ENCODE assay signal across 16 mouse cellular contexts in the genomic region with DNA sequence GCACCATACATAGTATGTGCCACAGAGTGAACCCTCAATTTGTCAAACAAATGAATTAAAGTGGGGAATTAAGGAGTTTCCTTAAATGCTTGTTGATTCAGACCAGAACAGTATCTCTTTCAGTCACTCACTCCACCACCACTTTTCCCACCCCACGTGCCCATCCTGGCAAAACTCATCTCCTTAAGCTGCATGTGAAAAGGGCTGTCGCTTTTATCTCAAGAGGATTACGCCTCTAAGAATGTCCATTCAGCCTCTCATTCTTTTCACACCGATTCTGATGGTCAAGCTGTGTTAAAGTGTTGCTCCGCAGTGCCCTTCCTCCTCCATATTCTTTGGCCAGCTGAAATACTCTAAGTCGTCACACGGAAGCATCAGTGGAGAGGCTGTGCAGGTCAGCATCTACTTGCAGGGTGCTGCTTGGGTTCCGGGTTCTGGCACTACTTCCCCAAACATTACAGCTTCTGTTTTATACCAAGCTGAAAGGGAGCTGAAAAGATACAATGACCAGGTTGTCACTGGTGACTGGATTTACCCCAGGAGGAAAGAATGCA.
"Had no signal": no experiment of that assay in that cellular context is flagged by ENCODE, and none has a peak within 500 bp of the region (broad histone marks: within the 10 kb centered on the region; RNA-seq: fewer than 3 reads in every experiment).

No protein-coding gene starts in this region.

- H3K9ac ChIP-seq: limb, embryonic 15.5 days; liver, embryonic 12.5 days; lung, embryonic 14.5 days; neural tube, embryonic 15.5 days had no signal

- DNase-seq: kidney, adult 9 months; kidney, postnatal 36 days; layer of hippocampus, adult 9-11 months; layer of hippocampus, postnatal 36 days; lung, embryonic 14.5 days; lung, postnatal 10 days; lung, postnatal 4 days; right cerebral cortex, postnatal 4 days; spleen, adult 18-20 months; thymus, adult 18-20 months; thymus, postnatal 14 days had no signal

- H3K4me1 ChIP-seq: limb, embryonic 15.5 days; liver, embryonic 12.5 days; neural tube, embryonic 15.5 days had no signal

- H3K27ac ChIP-seq: kidney, postnatal 0 days; limb, embryonic 15.5 days; liver, embryonic 12.5 days; neural tube, embryonic 15.5 days had no signal

- H3K9me3 ChIP-seq: limb, embryonic 15.5 days; liver, embryonic 12.5 days; neural tube, embryonic 15.5 days had no signal

- H3K27me3 ChIP-seq: limb, embryonic 15.5 days; liver, embryonic 12.5 days had no signal

- H3K4me2 ChIP-seq: limb, embryonic 15.5 days; liver, embryonic 12.5 days; lung, embryonic 14.5 days; neural tube, embryonic 15.5 days had no signal

- H3K4me3 ChIP-seq: limb, embryonic 15.5 days; liver, embryonic 12.5 days; myocyte; neural tube, embryonic 15.5 days had no signal

- ATAC-seq: liver, embryonic 12.5 days had no signal

- H3K36me3 ChIP-seq: limb, embryonic 15.5 days; liver, embryonic 12.5 days; neural tube, embryonic 15.5 days had no signal
